Mouse (Mus musculus): ENCODE results near the gene Spats2l.

GRCm38 (mm10) chr1:57799398-57799797 lies 25.4 kb downstream of the Spats2l start:
- no peak for TF ChIP-seq POLR2A (IDR thresholded peaks at IDR 0.05; ENCODE audit: borderline replicate concordance, extremely low read depth, low read depth, low read length)
- TF ChIP-seq CTCF (IDR thresholded peaks at IDR 0.05; ENCODE audit: insufficient read depth, low read length), result no peak

Data from lung, adult 2 months (tissue).